Mouse (Mus musculus) neural tube, embryonic 11.5 days (tissue): Measurements from ENCODE around the gene Hlcs. TPM values are rescaled to one million over a fixed set of nuclear protein-coding genes. Genes with fewer than 3 reads are reported as not detected.
A peak's percentile ranks its signal among the peaks of the same experiment; 100 is the strongest.

Source experiments
- ATAC-seq: fragments of 200-750 bp; cut with Nextera tagmentation; 2 replicates; pipeline ENCODE4 v1.8.0; 2017; ENCODE audit warnings: moderate number of reproducible peaks, mild to moderate bottlenecking, moderate TSS enrichment, moderate library complexity; ENCODE audit not compliant: insufficient read depth, low FRiP score, low TSS enrichment
- DNase-seq: peaks from one replicate; pipeline ENCODE4 v3.0.0-alpha.2; 2015; ENCODE audit warnings: low spot score
- H3K27ac ChIP-seq: fragments of 300-500 bp; sonication (generic); 2 replicates; pipeline ENCODE4 v1.5.1; 2014; ENCODE audit warnings: low read depth, mild to moderate bottlenecking, low read length
- H3K27me3 ChIP-seq: fragments of 300-500 bp; sonication (generic); 2 replicates; pipeline ENCODE4 v1.6.1; 2014; ENCODE audit warnings: mild to moderate bottlenecking, low read length, mixed read lengths; ENCODE audit not compliant: control insufficient read depth, insufficient read depth
- H3K36me3 ChIP-seq: fragments of 300-500 bp; sonication (generic); 2 replicates; pipeline ENCODE4 v1.6.1; 2014; ENCODE audit warnings: mild to moderate bottlenecking, low read length, moderate library complexity, mixed read lengths; ENCODE audit not compliant: control insufficient read depth, insufficient read depth
- H3K4me1 ChIP-seq: fragments of 300-500 bp; sonication (generic); 2 replicates; pipeline ENCODE4 v1.6.1; 2014; ENCODE audit warnings: low read length, mixed read lengths; ENCODE audit not compliant: control insufficient read depth, insufficient read depth
- H3K4me2 ChIP-seq: fragments of 300-500 bp; sonication (generic); 2 replicates; pipeline ENCODE4 v1.6.1; 2014; ENCODE audit warnings: low read depth, mild to moderate bottlenecking, moderate library complexity
- H3K4me3 ChIP-seq: fragments of 300-500 bp; sonication (generic); 2 replicates; pipeline ENCODE4 v1.5.1; 2014; ENCODE audit warnings: low read depth, low read length
- H3K9ac ChIP-seq: fragments of 300-500 bp; sonication (generic); 2 replicates; pipeline ENCODE4 v1.6.1; 2014; ENCODE audit warnings: mild to moderate bottlenecking, low read length
- H3K9me3 ChIP-seq: fragments of 300-500 bp; sonication (generic); 2 replicates; pipeline ENCODE4 v1.6.1; 2016; ENCODE audit warnings: low read length; ENCODE audit not compliant: control insufficient read depth
- WGBS: fragments of 180-500 bp; shearing (Covaris S2); extraction: QIAGEN DNeasy Blood & Tissue Kit; methylation state at CpG from one replicate; pipeline ENCODE4 v1.1.7; 2014; 5-methylcytosine and 5-hydroxymethylcytosine counted together
- polyA plus RNA-seq: library from polyadenylated mRNA; unstranded; fragments of >200 nt; fragmentation: Nextera tagmentation; extraction: Ambion mirVana; gene quantifications from 2 replicates; pipeline ENCODE4 v1.2.1, GENCODE M21; 2014

Gene Hlcs
- polyA plus RNA-seq, 1 experiment from 2014 or later, result 9.4 TPM

DNA sequence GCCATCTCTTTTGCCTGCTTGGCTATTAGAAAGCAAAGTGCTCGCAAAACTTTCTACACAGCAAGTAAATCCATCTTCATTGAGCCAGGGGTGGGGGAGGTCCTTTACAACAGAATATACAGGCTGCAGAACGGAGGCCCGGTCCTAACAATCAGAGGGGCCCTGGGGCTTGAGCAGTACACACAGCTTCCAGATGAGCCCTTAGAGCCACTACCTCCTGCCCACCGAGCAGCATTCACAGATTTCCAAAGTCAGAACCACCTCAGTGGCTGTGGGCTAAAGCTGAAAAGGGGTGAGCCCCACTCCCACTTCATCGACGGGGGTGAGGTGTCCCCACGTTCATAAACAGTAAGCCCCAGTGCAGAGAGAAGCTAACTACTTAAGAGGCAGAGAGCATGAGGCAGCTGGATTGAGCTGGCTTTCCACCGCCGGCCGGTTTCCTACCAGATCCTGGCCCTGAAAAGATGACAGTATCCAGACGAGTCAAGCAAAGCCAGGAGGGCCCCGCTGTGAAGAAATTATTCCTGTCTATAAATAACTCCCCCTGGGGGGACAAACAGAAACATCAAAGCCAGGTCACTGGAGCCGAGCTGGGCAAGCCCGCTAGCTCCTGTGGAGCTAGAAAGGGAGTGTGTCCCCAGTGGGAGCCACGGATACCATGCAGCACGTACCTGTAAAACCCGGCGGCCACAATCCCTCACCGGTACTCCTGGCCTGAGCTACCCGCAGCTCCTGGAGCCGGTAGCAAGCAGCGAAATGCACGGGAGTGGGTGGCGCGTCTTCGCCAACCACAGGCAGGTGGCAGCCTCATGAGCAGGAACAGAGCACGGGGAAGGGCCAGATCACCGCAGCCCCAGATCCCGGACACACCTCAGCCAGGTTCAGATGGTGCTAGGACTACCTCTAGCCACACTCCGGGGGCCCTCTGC lies 10.8 kb downstream of the Hlcs start:
- 0 out of 2 replicates have a peak overlapping the region, but pooled peaks have one; percentile 7 for H3K27ac ChIP-seq
- H3K27me3 ChIP-seq, result no peaks in the 10 kb centered on the region
- peak; percentile 43 for DNase-seq
- H3K4me1 ChIP-seq, result peaks cover 13% of the 10 kb centered on the region
- no peak overlapping the region for H3K4me3 ChIP-seq
- H3K4me2 ChIP-seq, result peak overlapping the region; percentile 37
- H3K9me3 ChIP-seq, result no peaks in the 10 kb centered on the region; the same call in 1 of the 2 replicates
- peak overlapping the region; percentile 12 for H3K9ac ChIP-seq
- H3K36me3 ChIP-seq, result no peaks in the 10 kb centered on the region
- 5% methylated on average over 30 of the region's 30 CpGs for WGBS
- peak; percentile 61; the same call in 1 of the 2 replicates for ATAC-seq

GRCm38 (mm10) chr16:94301696-94302095 lies 11.7 kb downstream of the Hlcs start:
- no peaks in the 10 kb centered on the region for H3K27me3 ChIP-seq
- 82% methylated on average over 5 of the region's 5 CpGs for whole genome bisulfite sequencing
- H3K4me3 ChIP-seq, result no peak overlapping the region
- ATAC-seq (no peak), DNase-seq (no peak)
- H3K27ac ChIP-seq, result no peak overlapping the region
- H3K4me1 ChIP-seq, result peaks cover 13% of the 10 kb centered on the region
- no peaks in the 10 kb centered on the region; the same call in 1 of the 2 replicates for H3K9me3 ChIP-seq
- no peak overlapping the region for H3K9ac ChIP-seq
- H3K36me3 ChIP-seq, result no peaks in the 10 kb centered on the region
- H3K4me2 ChIP-seq, result no peak overlapping the region

- no peaks in the 10 kb centered on the region for H3K36me3 ChIP-seq
- WGBS, result 93% methylated on average over 4 of the region's 4 CpGs
- H3K27me3 ChIP-seq, result no peaks in the 10 kb centered on the region
- peaks cover 13% of the 10 kb centered on the region for H3K4me1 ChIP-seq
- no peak overlapping the region for H3K4me2 ChIP-seq
- no peak overlapping the region for H3K9ac ChIP-seq
- H3K27ac ChIP-seq, result no peak overlapping the region
- no peak for DNase-seq
- no peak for ATAC-seq
- no peak overlapping the region for H3K4me3 ChIP-seq
- H3K9me3 ChIP-seq, result no peaks in the 10 kb centered on the region; the same call in 1 of the 2 replicates
These were observed 12.2 kb downstream of the Hlcs start for GRCm38 (mm10) chr16:94301194-94301593.

DNA sequence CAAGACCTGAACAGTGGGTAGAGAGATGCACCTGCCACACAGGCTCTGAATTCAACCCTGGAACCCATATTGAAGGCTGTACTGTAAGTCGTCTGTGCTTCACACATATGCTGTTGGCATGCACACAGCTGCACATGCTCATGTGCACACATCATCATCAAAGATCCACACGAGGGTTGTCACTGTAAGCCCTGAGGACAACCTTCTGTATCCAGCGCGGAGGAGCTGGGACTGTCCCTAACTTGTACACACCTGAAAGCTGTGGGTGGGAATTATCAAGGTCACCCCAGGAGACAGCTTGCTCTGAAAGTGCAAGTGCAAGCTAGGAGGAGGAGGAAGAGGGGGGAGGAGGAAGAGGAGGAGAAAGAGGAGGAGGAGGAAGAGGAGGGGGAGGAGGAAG lies 14.2 kb downstream of the Hlcs start:
- no peak overlapping the region for H3K27ac ChIP-seq
- 65% methylated on average over 4 of the region's 4 CpGs for WGBS
- ATAC-seq (no peak), DNase-seq (no peak)
- no peaks in the 10 kb centered on the region for H3K27me3 ChIP-seq
- H3K4me3 ChIP-seq, result no peak overlapping the region
- H3K4me2 ChIP-seq, result no peak overlapping the region
- H3K4me1 ChIP-seq, result peaks cover 13% of the 10 kb centered on the region
- H3K9me3 ChIP-seq, result no peaks in the 10 kb centered on the region
- H3K9ac ChIP-seq, result no peak overlapping the region
- H3K36me3 ChIP-seq, result no peaks in the 10 kb centered on the region

DNA sequence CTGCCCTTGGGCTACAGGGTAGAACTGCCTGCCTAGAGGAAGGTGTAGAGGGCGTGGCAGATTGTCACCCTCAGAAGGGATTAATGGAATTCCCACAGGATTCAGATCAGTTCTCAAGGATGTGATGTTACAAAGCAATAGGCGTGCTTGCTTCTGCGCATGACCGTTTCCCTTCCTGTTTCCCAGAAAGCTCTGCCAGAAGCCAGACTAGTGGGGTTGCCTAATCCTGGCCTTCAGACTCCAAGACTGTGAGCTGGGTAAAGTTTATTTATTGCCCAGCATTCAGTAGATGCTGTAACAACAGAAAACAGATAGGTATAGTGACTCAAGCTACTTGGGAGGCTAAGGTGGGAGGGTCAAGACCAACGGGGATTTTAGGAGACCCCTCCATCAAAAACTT lies 15.3 kb downstream of the Hlcs start:
- Histone ChIP-seq H3K4me1 (peaks cover 11% of the 10 kb centered on the region), H3K27ac (no peak overlapping the region), H3K36me3 (no peaks in the 10 kb centered on the region), H3K9ac (no peak overlapping the region), H3K4me2 (no peak overlapping the region), H3K4me3 (no peak overlapping the region), H3K27me3 (no peaks in the 10 kb centered on the region), H3K9me3 (no peaks in the 10 kb centered on the region)
- no peak for DNase-seq
- ATAC-seq, result no peak
- 91% methylated on average over 5 of the region's 5 CpGs for whole genome bisulfite sequencing

DNA sequence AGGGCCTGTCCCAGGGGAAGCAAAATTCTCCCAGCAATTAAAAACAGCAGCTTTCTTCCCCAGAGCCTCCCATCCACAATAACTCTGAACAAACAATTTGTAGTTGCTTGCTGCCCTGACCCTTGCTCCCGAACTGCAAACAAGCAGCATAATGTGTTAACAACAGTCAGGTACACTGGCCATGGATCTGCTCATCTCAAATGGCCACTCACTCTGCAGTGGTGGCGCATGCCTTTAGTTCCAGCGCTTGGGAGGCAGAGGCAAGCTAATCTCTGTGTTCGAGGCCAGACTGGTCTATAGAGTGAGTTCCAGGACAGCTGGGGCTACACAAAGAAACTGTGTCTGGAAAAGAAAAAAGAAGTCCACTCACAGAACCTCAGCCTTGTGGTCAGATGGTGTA lies 22.2 kb downstream of the Hlcs start:
- Histone ChIP-seq H3K36me3 (no peaks in the 10 kb centered on the region), H3K4me1 (no peaks in the 10 kb centered on the region; the same call in 1 of the 2 replicates), H3K27ac (no peak overlapping the region), H3K27me3 (no peaks in the 10 kb centered on the region), H3K4me3 (no peak overlapping the region), H3K4me2 (no peak overlapping the region), H3K9ac (no peak overlapping the region), H3K9me3 (no peaks in the 10 kb centered on the region)
- ATAC-seq (no peak), DNase-seq (no peak)
- WGBS, result 95% methylated on average over 4 of the region's 4 CpGs

DNA sequence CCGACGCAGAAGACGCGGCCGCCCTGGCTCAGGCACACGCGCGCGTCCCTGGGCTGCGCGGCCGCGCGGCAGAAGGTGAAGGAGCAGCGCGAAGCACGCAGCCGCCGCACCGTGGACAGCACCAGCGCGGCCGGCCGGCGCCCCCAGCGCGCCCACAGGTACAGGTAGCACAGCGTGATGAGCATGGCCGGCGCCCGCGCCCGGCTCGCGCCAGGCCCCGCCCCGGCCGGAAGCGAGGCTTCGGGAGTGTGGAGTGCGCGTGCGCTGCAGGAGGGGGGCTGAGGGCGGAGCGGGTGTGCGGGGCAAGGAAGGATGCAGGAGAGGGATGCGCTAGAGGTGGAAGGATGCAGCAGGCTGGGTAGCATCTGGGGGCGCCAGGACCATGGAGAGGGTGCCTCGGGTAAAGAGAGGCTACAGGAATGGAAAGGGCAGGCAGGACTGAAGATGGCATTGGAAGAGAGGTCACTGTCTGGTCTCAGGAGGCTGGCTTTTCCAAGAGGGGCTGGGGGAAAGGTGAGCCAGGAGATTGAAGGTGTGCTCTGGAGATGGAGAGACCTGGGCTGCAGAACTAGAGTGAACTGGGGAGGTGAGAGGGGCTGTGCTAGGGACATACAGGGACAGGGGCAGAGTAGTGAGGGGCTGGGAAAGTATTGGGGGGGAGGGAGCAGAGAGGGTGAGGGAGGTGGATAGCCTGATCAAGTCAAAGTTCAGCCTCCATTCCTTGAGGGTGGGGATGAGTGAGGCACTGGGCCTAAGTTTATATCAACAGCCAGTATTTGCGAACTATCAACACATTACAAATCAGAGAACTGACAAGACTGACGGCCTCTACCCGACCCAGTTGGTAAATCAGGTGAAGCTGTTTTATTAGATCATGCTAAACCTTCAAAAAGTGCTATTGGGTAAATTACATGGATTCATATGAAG lies 23.0 kb downstream of the Hlcs start:
- Histone ChIP-seq H3K27me3 (no peaks in the 10 kb centered on the region), H3K4me1 (no peaks in the 10 kb centered on the region; the same call in 1 of the 2 replicates), H3K27ac (0 out of 2 replicates have a peak overlapping the region, but pooled peaks have one; percentile 20), H3K4me3 (peak overlapping the region; percentile 90), H3K9me3 (no peaks in the 10 kb centered on the region), H3K9ac (peak overlapping the region; percentile 84), H3K36me3 (no peaks in the 10 kb centered on the region), H3K4me2 (peak overlapping the region; percentile 99)
- ATAC-seq (peak; percentile 95), DNase-seq (peak; percentile 90)
- WGBS, result 5% methylated on average over 52 of the region's 52 CpGs
